Mouse (Mus musculus): ENCODE measurements around the gene Sorcs2.

The Sorcs2 gene

GRCm38 (mm10) chr5:36186294-36187053, 211.5 kb downstream of the Sorcs2 start:
- in situ Hi-C loops (cut with MboI, MseI), result no loop called here

- in situ Hi-C loops (cut with MboI, MseI), result no loop called here
Observed at GRCm38 (mm10) chr5:36182326-36182725, 215.6 kb downstream of the Sorcs2 start.

- in situ Hi-C loops (cut with MboI, MseI), result no loop called here
Observed at GRCm38 (mm10) chr5:36179708-36180107, 218.2 kb downstream of the Sorcs2 start.

- in situ Hi-C loops (cut with MboI, MseI), result no loop called here
Observed at GRCm38 (mm10) chr5:36178785-36179184, 219.2 kb downstream of the Sorcs2 start.

GRCm38 (mm10) chr5:36178215-36178614, 219.7 kb downstream of the Sorcs2 start:
- in situ Hi-C loops (cut with MboI, MseI), result no loop called here

GRCm38 (mm10) chr5:36176873-36177272, 221.1 kb downstream of the Sorcs2 start:
- in situ Hi-C loops (cut with MboI, MseI), result no loop called here

- in situ Hi-C loops (cut with MboI, MseI), result no loop called here
Observed at GRCm38 (mm10) chr5:36176409-36176808, 221.5 kb downstream of the Sorcs2 start.

GRCm38 (mm10) chr5:36174569-36175115, 223.3 kb downstream of the Sorcs2 start:
- in situ Hi-C loops (cut with MboI, MseI), result no loop called here

- in situ Hi-C loops (cut with MboI, MseI), result no loop called here
Observed at GRCm38 (mm10) chr5:36168963-36169650, 228.8 kb downstream of the Sorcs2 start.

GRCm38 (mm10) chr5:36166346-36167013, 231.5 kb downstream of the Sorcs2 start:
- in situ Hi-C loops (cut with MboI, MseI), result no loop called here

GRCm38 (mm10) chr5:36165424-36166302, 232.3 kb downstream of the Sorcs2 start:
- in situ Hi-C loops (cut with MboI, MseI), result no loop called here

GRCm38 (mm10) chr5:36154879-36155485, 243.0 kb downstream of the Sorcs2 start:
- in situ Hi-C loops (cut with MboI, MseI), result no loop called here

- in situ Hi-C loops (cut with MboI, MseI), result no loop called here
Observed at GRCm38 (mm10) chr5:36153261-36153660, 244.7 kb downstream of the Sorcs2 start.

- in situ Hi-C loops (cut with MboI, MseI), result no loop called here
Observed at GRCm38 (mm10) chr5:36151086-36151485, 246.9 kb downstream of the Sorcs2 start.

- in situ Hi-C loops (cut with MboI, MseI), result no loop called here
Observed at GRCm38 (mm10) chr5:36149098-36149497, 248.8 kb downstream of the Sorcs2 start.

GRCm38 (mm10) chr5:36146589-36146988, 251.3 kb downstream of the Sorcs2 start:
- in situ Hi-C loops (cut with MboI, MseI), result no loop called here

GRCm38 (mm10) chr5:36144560-36144959, 253.4 kb downstream of the Sorcs2 start:
- in situ Hi-C loops (cut with MboI, MseI), result no loop called here

GRCm38 (mm10) chr5:36141676-36142255, 256.2 kb downstream of the Sorcs2 start:
- in situ Hi-C loops (cut with MboI, MseI), result no loop called here

GRCm38 (mm10) chr5:36141112-36141511, 256.8 kb downstream of the Sorcs2 start:
- in situ Hi-C loops (cut with MboI, MseI), result no loop called here

- in situ Hi-C loops (cut with MboI, MseI), result no loop called here
Observed at GRCm38 (mm10) chr5:36139766-36140165, 258.2 kb downstream of the Sorcs2 start.
